Mouse (Mus musculus): ENCODE data around the gene Man2b1.

GRCm38 (mm10) chr8:85059879-85060616, 23.0 kb upstream of the Man2b1 start, which contains the start of gene Fbxw9:
- TF ChIP-seq CTCF (IDR thresholded peaks at IDR 0.05; ENCODE audit: extremely low read depth, insufficient read depth, insufficient read length, insufficient replicate concordance) (no peak), POLR2A (IDR thresholded peaks at IDR 0.05; ENCODE audit: low read depth, low read length) (no peak)

All from spleen, adult 2 months (tissue).